Mouse (Mus musculus) neural tube, embryonic 11.5 days (tissue): ENCODE results near the gene Slc25a20. TPM values are rescaled to one million over a fixed set of nuclear protein-coding genes. Genes with fewer than 3 reads are reported as not detected.

ENCODE experiments used
- ATAC-seq: fragments of 200-750 bp; cut with Nextera tagmentation; 2 replicates; pipeline ENCODE4 v1.8.0; 2017; ENCODE audit warnings: moderate number of reproducible peaks, mild to moderate bottlenecking, moderate TSS enrichment, moderate library complexity; ENCODE audit not compliant: insufficient read depth, low FRiP score, low TSS enrichment
- DNase-seq: peaks from one replicate; pipeline ENCODE4 v3.0.0-alpha.2; 2015; ENCODE audit warnings: low spot score
- H3K27ac ChIP-seq: fragments of 300-500 bp; sonication (generic); 2 replicates; pipeline ENCODE4 v1.5.1; 2014; ENCODE audit warnings: low read depth, mild to moderate bottlenecking, low read length
- H3K27me3 ChIP-seq: fragments of 300-500 bp; sonication (generic); 2 replicates; pipeline ENCODE4 v1.6.1; 2014; ENCODE audit warnings: mild to moderate bottlenecking, low read length, mixed read lengths; ENCODE audit not compliant: control insufficient read depth, insufficient read depth
- H3K36me3 ChIP-seq: fragments of 300-500 bp; sonication (generic); 2 replicates; pipeline ENCODE4 v1.6.1; 2014; ENCODE audit warnings: mild to moderate bottlenecking, low read length, moderate library complexity, mixed read lengths; ENCODE audit not compliant: control insufficient read depth, insufficient read depth
- H3K4me1 ChIP-seq: fragments of 300-500 bp; sonication (generic); 2 replicates; pipeline ENCODE4 v1.6.1; 2014; ENCODE audit warnings: low read length, mixed read lengths; ENCODE audit not compliant: control insufficient read depth, insufficient read depth
- H3K4me2 ChIP-seq: fragments of 300-500 bp; sonication (generic); 2 replicates; pipeline ENCODE4 v1.6.1; 2014; ENCODE audit warnings: low read depth, mild to moderate bottlenecking, moderate library complexity
- H3K4me3 ChIP-seq: fragments of 300-500 bp; sonication (generic); 2 replicates; pipeline ENCODE4 v1.5.1; 2014; ENCODE audit warnings: low read depth, low read length
- H3K9ac ChIP-seq: fragments of 300-500 bp; sonication (generic); 2 replicates; pipeline ENCODE4 v1.6.1; 2014; ENCODE audit warnings: mild to moderate bottlenecking, low read length
- H3K9me3 ChIP-seq: fragments of 300-500 bp; sonication (generic); 2 replicates; pipeline ENCODE4 v1.6.1; 2016; ENCODE audit warnings: low read length; ENCODE audit not compliant: control insufficient read depth
- WGBS: fragments of 180-500 bp; shearing (Covaris S2); extraction: QIAGEN DNeasy Blood & Tissue Kit; methylation state at CpG from one replicate; pipeline ENCODE4 v1.1.7; 2014; 5-methylcytosine and 5-hydroxymethylcytosine counted together
- polyA plus RNA-seq: library from polyadenylated mRNA; unstranded; fragments of >200 nt; fragmentation: Nextera tagmentation; extraction: Ambion mirVana; gene quantifications from 2 replicates; pipeline ENCODE4 v1.2.1, GENCODE M21; 2014

The Slc25a20 gene
- polyA plus RNA-seq, 1 experiment from 2014 or later: 32.8 TPM

GRCm38 (mm10) chr9:108691371-108691770 lies 29.5 kb downstream of the Slc25a20 start:
- Histone ChIP-seq H3K27me3 (no peaks in the 10 kb centered on the region), H3K4me1 (peaks cover 18% of the 10 kb centered on the region), H3K36me3 (no peaks in the 10 kb centered on the region), H3K4me3 (peak overlapping the region; percentile 75; the same call in 1 of the 2 replicates), H3K4me2 (peak overlapping the region; percentile 92), H3K27ac (no peak overlapping the region), H3K9ac (peak overlapping the region; percentile 78; the same call in 1 of the 2 replicates), H3K9me3 (no peaks in the 10 kb centered on the region)
- ATAC-seq (no peak), DNase-seq (no peak)
- WGBS: 77% methylated on average over 8 of the region's 8 CpGs

GRCm38 (mm10) chr9:108691846-108692225 lies 29.9 kb downstream of the Slc25a20 start:
- ATAC-seq: peak; percentile 73
- H3K27ac ChIP-seq: peak overlapping the region; percentile 51

GRCm38 (mm10) chr9:108692226-108693041 lies 30.5 kb downstream of the Slc25a20 start:
- Histone ChIP-seq H3K9ac (peak overlapping the region; percentile 78), H3K4me1 (peaks cover 14% of the 10 kb centered on the region)

More at GRCm38 (mm10) chr9:108691846-108692225, 29.9 kb downstream of the Slc25a20 start:
- peak overlapping the region; percentile 92 for H3K4me2 ChIP-seq
- peaks cover 15% of the 10 kb centered on the region for H3K4me1 ChIP-seq
- H3K9me3 ChIP-seq: no peaks in the 10 kb centered on the region
- peak; percentile 93 for DNase-seq
- WGBS: under 1% methylated on average over 38 of the region's 42 CpGs
- H3K4me3 ChIP-seq: peak overlapping the region; percentile 75
- H3K9ac ChIP-seq: peak overlapping the region; percentile 78
- H3K27me3 ChIP-seq: no peaks in the 10 kb centered on the region
- H3K36me3 ChIP-seq: no peaks in the 10 kb centered on the region

GRCm38 (mm10) chr9:108693946-108694345 lies 32.1 kb downstream of the Slc25a20 start:
- Histone ChIP-seq H3K4me1 (peaks cover 13% of the 10 kb centered on the region), H3K27me3 (no peaks in the 10 kb centered on the region), H3K4me3 (peak overlapping the region; percentile 10; the same call in 1 of the 2 replicates), H3K9me3 (no peaks in the 10 kb centered on the region), H3K9ac (no peak overlapping the region), H3K4me2 (peak overlapping the region; percentile 19), H3K27ac (no peak overlapping the region), H3K36me3 (no peaks in the 10 kb centered on the region)
- 71% methylated on average over 4 of the region's 4 CpGs for WGBS
- ATAC-seq (no peak), DNase-seq (no peak)

More at GRCm38 (mm10) chr9:108692226-108693041, 30.5 kb downstream of the Slc25a20 start:
- H3K9me3 ChIP-seq: no peaks in the 10 kb centered on the region
- no peaks in the 10 kb centered on the region for H3K27me3 ChIP-seq
- DNase-seq (peak; percentile 73), ATAC-seq (peak; percentile 69)
- peak overlapping the region; percentile 75 for H3K4me3 ChIP-seq
- H3K4me2 ChIP-seq: peak overlapping the region; percentile 92
- H3K36me3 ChIP-seq: no peaks in the 10 kb centered on the region
- H3K27ac ChIP-seq: peak overlapping the region; percentile 51
- under 1% methylated on average over 86 of the region's 92 CpGs for WGBS

- WGBS: 83% methylated on average over 1 of the region's 1 CpGs
- ATAC-seq (no peak), DNase-seq (no peak)
- no peak overlapping the region for H3K4me3 ChIP-seq
- no peaks in the 10 kb centered on the region for H3K9me3 ChIP-seq
- H3K4me1 ChIP-seq: peaks cover 8% of the 10 kb centered on the region
- H3K4me2 ChIP-seq: no peak overlapping the region
- H3K27ac ChIP-seq: no peak overlapping the region
- H3K27me3 ChIP-seq: no peaks in the 10 kb centered on the region
- H3K9ac ChIP-seq: no peak overlapping the region
- no peaks in the 10 kb centered on the region for H3K36me3 ChIP-seq
Measured at GRCm38 (mm10) chr9:108694533-108694932, 32.6 kb downstream of the Slc25a20 start.

GRCm38 (mm10) chr9:108702476-108702875 lies 40.6 kb downstream of the Slc25a20 start:
- H3K9ac ChIP-seq: no peak overlapping the region
- H3K27ac ChIP-seq: no peak overlapping the region
- H3K4me3 ChIP-seq: no peak overlapping the region
- DNase-seq (no peak), ATAC-seq (no peak)
- H3K27me3 ChIP-seq: no peaks in the 10 kb centered on the region
- no peaks in the 10 kb centered on the region for H3K4me1 ChIP-seq
- no peaks in the 10 kb centered on the region for H3K9me3 ChIP-seq
- H3K4me2 ChIP-seq: no peak overlapping the region
- no peaks in the 10 kb centered on the region for H3K36me3 ChIP-seq

- no peak overlapping the region for H3K9ac ChIP-seq
- H3K27me3 ChIP-seq: no peaks in the 10 kb centered on the region
- no peaks in the 10 kb centered on the region for H3K4me1 ChIP-seq
- H3K27ac ChIP-seq: no peak overlapping the region
- no peaks in the 10 kb centered on the region for H3K36me3 ChIP-seq
- H3K4me3 ChIP-seq: no peak overlapping the region
- no peak overlapping the region for H3K4me2 ChIP-seq
- 41% methylated on average over 12 of the region's 12 CpGs for WGBS
- no peaks in the 10 kb centered on the region for H3K9me3 ChIP-seq
- ATAC-seq (no peak), DNase-seq (no peak)
Measured at GRCm38 (mm10) chr9:108703373-108704110, 41.7 kb downstream of the Slc25a20 start.

- WGBS: 75% methylated on average over 7 of the region's 7 CpGs
- no peak overlapping the region for H3K4me2 ChIP-seq
- no peaks in the 10 kb centered on the region for H3K9me3 ChIP-seq
- no peaks in the 10 kb centered on the region for H3K4me1 ChIP-seq
- no peak for DNase-seq
- H3K36me3 ChIP-seq: no peaks in the 10 kb centered on the region
- no peak for ATAC-seq
- no peak overlapping the region for H3K4me3 ChIP-seq
- no peaks in the 10 kb centered on the region for H3K27me3 ChIP-seq
- H3K9ac ChIP-seq: no peak overlapping the region
- no peak overlapping the region for H3K27ac ChIP-seq
Measured at GRCm38 (mm10) chr9:108704591-108704990, 42.7 kb downstream of the Slc25a20 start.
